Mouse (Mus musculus) midbrain, embryonic 13.5 days (tissue): Measurements from ENCODE around the gene Atp6v0a1. TPM values are rescaled to one million over a fixed set of nuclear protein-coding genes. Genes with fewer than 3 reads are reported as not detected.

ENCODE experiments used
- ATAC-seq: fragments of 200-750 bp; cut with Nextera tagmentation; 2 replicates; pipeline ENCODE4 v1.8.0; 2017; ENCODE audit warnings: mild to moderate bottlenecking, moderate TSS enrichment, moderate library complexity
- H3K27ac ChIP-seq: fragments of 300-500 bp; sonication (generic); 2 replicates; pipeline ENCODE4 v1.5.1; 2015; ENCODE audit warnings: inconsistent platforms, mild to moderate bottlenecking, moderate library complexity
- H3K27me3 ChIP-seq: fragments of 300-500 bp; sonication (generic); 2 replicates; pipeline ENCODE4 v1.6.1; 2015; ENCODE audit warnings: mild to moderate bottlenecking, inconsistent platforms
- H3K36me3 ChIP-seq: fragments of 300-500 bp; sonication (generic); 2 replicates; pipeline ENCODE4 v1.6.1; 2015; ENCODE audit warnings: mild to moderate bottlenecking, inconsistent platforms
- H3K4me1 ChIP-seq: fragments of 300-500 bp; sonication (generic); replicated peaks from 2 replicates; pipeline ENCODE4 v1.6.1; 2015; ENCODE audit warnings: inconsistent platforms
- H3K4me2 ChIP-seq: fragments of 300-500 bp; sonication (generic); replicated peaks from 2 replicates; pipeline ENCODE4 v1.6.1; 2015; ENCODE audit warnings: moderate library complexity, mild to moderate bottlenecking, inconsistent platforms
- H3K4me3 ChIP-seq: fragments of 300-500 bp; sonication (generic); replicated peaks from 2 replicates; pipeline ENCODE4 v1.5.1; 2015; ENCODE audit warnings: mild to moderate bottlenecking, inconsistent platforms
- H3K9ac ChIP-seq: fragments of 300-500 bp; sonication (generic); replicated peaks from 2 replicates; pipeline ENCODE4 v1.6.1; 2015; ENCODE audit warnings: mild to moderate bottlenecking, inconsistent platforms
- H3K9me3 ChIP-seq: fragments of 300-500 bp; sonication (generic); 2 replicates; pipeline ENCODE4 v1.6.1; 2016; ENCODE audit warnings: mild to moderate bottlenecking, inconsistent platforms
- WGBS: fragments of 180-500 bp; shearing (Covaris S2); methylation state at CpG from one replicate; pipeline ENCODE4 v1.1.7; 2015; 5-methylcytosine and 5-hydroxymethylcytosine counted together
- polyA plus RNA-seq: library from polyadenylated mRNA; unstranded; fragments of >200 nt; fragmentation: Nextera tagmentation; extraction: Ambion mirVana; gene quantifications from 2 replicates; pipeline ENCODE4 v1.2.1, GENCODE M21; 2015

The Atp6v0a1 gene
- polyA plus RNA-seq, 1 experiment from 2014 or later = 90.8 TPM

- Histone ChIP-seq H3K9me3 (no peaks in the 10 kb centered on the region), H3K27ac (no peak overlapping the region; the same call in 1 of the 2 replicates), H3K4me3 (peak overlapping the region; percentile 34), H3K4me2 (peak overlapping the region; percentile 59), H3K36me3 (peaks cover 30% of the 10 kb centered on the region), H3K4me1 (peaks cover 21% of the 10 kb centered on the region), H3K27me3 (peaks cover 10% of the 10 kb centered on the region; the same call in 1 of the 2 replicates), H3K9ac (peak overlapping the region; percentile 53; the same call in 1 of the 2 replicates)
- WGBS = 19% methylated on average over 18 of the region's 18 CpGs
- ATAC-seq = peak; percentile 15; the same call in 1 of the 2 replicates
Measured at GRCm38 (mm10) chr11:101066549-101067412, 57.5 kb downstream of the Atp6v0a1 start.

- 5% methylated on average over 35 of the region's 35 CpGs for WGBS
- Histone ChIP-seq H3K4me1 (peaks cover 21% of the 10 kb centered on the region), H3K9me3 (no peaks in the 10 kb centered on the region), H3K36me3 (peaks cover 2% of the 10 kb centered on the region), H3K9ac (peak within 1 kb of the TSS; percentile 92), H3K27ac (peak within 1 kb of the TSS; percentile 69), H3K27me3 (peaks cover 10% of the 10 kb centered on the region; the same call in 1 of the 2 replicates), H3K4me3 (peak within 1 kb of the TSS; percentile 80), H3K4me2 (peak within 1 kb of the TSS; percentile 96)
- peak; percentile 89 for ATAC-seq
Measured at GRCm38 (mm10) chr11:101069391-101070188, 60.3 kb downstream of the Atp6v0a1 start, which contains the start of gene Naglu. Naglu (plus strand) TSS chr11:101070012.

- WGBS = under 1% methylated on average over 36 of the region's 36 CpGs
- ATAC-seq = peak; percentile 78
Measured at GRCm38 (mm10) chr11:101070189-101070527, 60.9 kb downstream of the Atp6v0a1 start.

GRCm38 (mm10) chr11:101070987-101071386 lies 61.7 kb downstream of the Atp6v0a1 start:
- Histone ChIP-seq H3K4me1 (peaks cover 21% of the 10 kb centered on the region), H3K27ac (no peak overlapping the region), H3K9ac (peak overlapping the region; percentile 92), H3K27me3 (peaks cover 10% of the 10 kb centered on the region; the same call in 1 of the 2 replicates), H3K4me2 (peak overlapping the region; percentile 96), H3K36me3 (no peaks in the 10 kb centered on the region), H3K9me3 (no peaks in the 10 kb centered on the region), H3K4me3 (peak overlapping the region; percentile 80)
- WGBS = 76% methylated on average over 6 of the region's 6 CpGs
- no peak for ATAC-seq

More at GRCm38 (mm10) chr11:101070189-101070527, 60.9 kb downstream of the Atp6v0a1 start:
- no peaks in the 10 kb centered on the region for H3K36me3 ChIP-seq
- no peaks in the 10 kb centered on the region for H3K9me3 ChIP-seq
- H3K27me3 ChIP-seq = peaks cover 10% of the 10 kb centered on the region; the same call in 1 of the 2 replicates
- peak overlapping the region; percentile 92 for H3K9ac ChIP-seq
- peaks cover 21% of the 10 kb centered on the region for H3K4me1 ChIP-seq
- H3K27ac ChIP-seq = peak overlapping the region; percentile 69
- peak overlapping the region; percentile 80 for H3K4me3 ChIP-seq
- peak overlapping the region; percentile 96 for H3K4me2 ChIP-seq

- Histone ChIP-seq H3K4me2 (no peak overlapping the region), H3K36me3 (0 out of 2 replicates have a peak, but pooled peaks cover 4% of the 10 kb centered on the region), H3K9ac (no peak overlapping the region), H3K27me3 (peaks cover 17% of the 10 kb centered on the region), H3K9me3 (no peaks in the 10 kb centered on the region), H3K27ac (no peak overlapping the region), H3K4me1 (peaks cover 16% of the 10 kb centered on the region), H3K4me3 (no peak overlapping the region)
- 73% methylated on average over 14 of the region's 14 CpGs for WGBS
- ATAC-seq = no peak
Measured at GRCm38 (mm10) chr11:101071810-101072428, 62.7 kb downstream of the Atp6v0a1 start.

- peaks cover 17% of the 10 kb centered on the region for H3K4me1 ChIP-seq
- WGBS = 65% methylated on average over 9 of the region's 9 CpGs
- peaks cover 53% of the 10 kb centered on the region for H3K27me3 ChIP-seq
- H3K27ac ChIP-seq = no peak within 1 kb of the TSS
- no peak within 1 kb of the TSS for H3K4me3 ChIP-seq
- 0 out of 2 replicates have a peak, but pooled peaks cover 10% of the 10 kb centered on the region for H3K36me3 ChIP-seq
- H3K9me3 ChIP-seq = no peaks in the 10 kb centered on the region
- ATAC-seq = no peak
- no peak within 1 kb of the TSS for H3K4me2 ChIP-seq
- no peak within 1 kb of the TSS for H3K9ac ChIP-seq
Measured at GRCm38 (mm10) chr11:101078121-101078520, 68.9 kb downstream of the Atp6v0a1 start, which contains the start of gene Hsd17b1. Hsd17b1 (plus strand) TSS chr11:101078411.

- WGBS = 2% methylated on average over 27 of the region's 27 CpGs
- H3K9ac ChIP-seq = no peak overlapping the region; the same call in 1 of the 2 replicates
- 0 out of 2 replicates have a peak, but pooled peaks cover 11% of the 10 kb centered on the region for H3K36me3 ChIP-seq
- ATAC-seq = no peak
- H3K4me3 ChIP-seq = peak overlapping the region; percentile 9; the same call in 1 of the 2 replicates
- peaks cover 29% of the 10 kb centered on the region for H3K4me1 ChIP-seq
- H3K27ac ChIP-seq = no peak overlapping the region
- peaks cover 53% of the 10 kb centered on the region for H3K27me3 ChIP-seq
- H3K4me2 ChIP-seq = 0 out of 2 replicates have a peak overlapping the region, but pooled peaks have one; percentile 15
- no peaks in the 10 kb centered on the region for H3K9me3 ChIP-seq
Measured at GRCm38 (mm10) chr11:101079746-101080145, 70.5 kb downstream of the Atp6v0a1 start.

GRCm38 (mm10) chr11:101080421-101080820 lies 71.2 kb downstream of the Atp6v0a1 start:
- Histone ChIP-seq H3K4me3 (no peak overlapping the region), H3K27me3 (peaks cover 53% of the 10 kb centered on the region), H3K27ac (no peak overlapping the region), H3K4me1 (peaks cover 29% of the 10 kb centered on the region), H3K36me3 (peaks cover 16% of the 10 kb centered on the region; the same call in 1 of the 2 replicates), H3K4me2 (no peak overlapping the region), H3K9me3 (no peaks in the 10 kb centered on the region), H3K9ac (no peak overlapping the region)
- 68% methylated on average over 5 of the region's 5 CpGs for WGBS
- ATAC-seq = no peak

- H3K4me1 ChIP-seq = peaks cover 41% of the 10 kb centered on the region
- ATAC-seq = no peak
- WGBS = 6% methylated on average over 10 of the region's 10 CpGs
- H3K36me3 ChIP-seq = peaks cover 19% of the 10 kb centered on the region; the same call in 1 of the 2 replicates
- peak overlapping the region; percentile 93 for H3K4me2 ChIP-seq
- no peaks in the 10 kb centered on the region for H3K9me3 ChIP-seq
- H3K27ac ChIP-seq = peak overlapping the region; percentile 90
- H3K27me3 ChIP-seq = peaks cover 48% of the 10 kb centered on the region
- peak overlapping the region; percentile 87 for H3K4me3 ChIP-seq
- peak overlapping the region; percentile 93 for H3K9ac ChIP-seq
Measured at GRCm38 (mm10) chr11:101081659-101082058, 72.4 kb downstream of the Atp6v0a1 start.

- WGBS = under 1% methylated on average over 51 of the region's 51 CpGs
- peaks cover 43% of the 10 kb centered on the region for H3K4me1 ChIP-seq
- peak; percentile 87 for ATAC-seq
- peak within 1 kb of the TSS; percentile 93 for H3K9ac ChIP-seq
- H3K27me3 ChIP-seq = peaks cover 40% of the 10 kb centered on the region
- no peaks in the 10 kb centered on the region for H3K9me3 ChIP-seq
- H3K4me3 ChIP-seq = peak within 1 kb of the TSS; percentile 87
- peaks cover 11% of the 10 kb centered on the region; the same call in 1 of the 2 replicates for H3K36me3 ChIP-seq
- H3K27ac ChIP-seq = peak within 1 kb of the TSS; percentile 90
- peak within 1 kb of the TSS; percentile 93 for H3K4me2 ChIP-seq
Measured at GRCm38 (mm10) chr11:101082208-101083082, 73.2 kb downstream of the Atp6v0a1 start, which contains the start of gene Coasy. Coasy (plus strand) TSS chr11:101082565.
